Mouse (Mus musculus) adipocyte (in vitro differentiated cells): ENCODE results near the gene Dclk1.

ENCODE experiments used
- DNase-seq: peaks from one replicate; pipeline ENCODE4 v3.0.0-alpha.2; 2016; ENCODE audit warnings: low spot score

Dclk1 gene

GRCm38 (mm10) chr3:55540406-55541140, 298.4 kb downstream of the Dclk1 start:
- DNase-seq, result no peak

GRCm38 (mm10) chr3:55541799-55542198, 299.6 kb downstream of the Dclk1 start:
- DNase-seq, result no peak

GRCm38 (mm10) chr3:55542310-55542709, 300.1 kb downstream of the Dclk1 start:
- DNase-seq, result no peak

- DNase-seq, result no peak
Observed at GRCm38 (mm10) chr3:55542947-55543346, 300.8 kb downstream of the Dclk1 start.

GRCm38 (mm10) chr3:55543929-55544684, 301.9 kb downstream of the Dclk1 start:
- DNase-seq, result no peak

- no peak for DNase-seq
Observed at GRCm38 (mm10) chr3:55545296-55545695, 303.1 kb downstream of the Dclk1 start.

GRCm38 (mm10) chr3:55545916-55546315, 303.8 kb downstream of the Dclk1 start:
- DNase-seq, result no peak

- DNase-seq, result no peak
Observed at GRCm38 (mm10) chr3:55547106-55547505, 304.9 kb downstream of the Dclk1 start.

- DNase-seq, result peak; percentile 24
Observed at GRCm38 (mm10) chr3:55549376-55549775, 307.2 kb downstream of the Dclk1 start.

GRCm38 (mm10) chr3:55550962-55551361, 308.8 kb downstream of the Dclk1 start:
- no peak for DNase-seq

GRCm38 (mm10) chr3:55551912-55552311, 309.7 kb downstream of the Dclk1 start:
- DNase-seq, result no peak

- DNase-seq, result no peak
Observed at GRCm38 (mm10) chr3:55553031-55553430, 310.9 kb downstream of the Dclk1 start.

GRCm38 (mm10) chr3:55555848-55556247, 313.7 kb downstream of the Dclk1 start:
- DNase-seq, result no peak

GRCm38 (mm10) chr3:55558570-55558969, 316.4 kb downstream of the Dclk1 start:
- no peak for DNase-seq

- no peak for DNase-seq
Observed at GRCm38 (mm10) chr3:55567476-55567875, 325.3 kb downstream of the Dclk1 start.

- DNase-seq, result peak; percentile 12
Observed at GRCm38 (mm10) chr3:55569539-55569938, 327.4 kb downstream of the Dclk1 start.

GRCm38 (mm10) chr3:55571034-55571433, 328.9 kb downstream of the Dclk1 start:
- no peak for DNase-seq

- DNase-seq, result peak; percentile 53
Observed at GRCm38 (mm10) chr3:55571552-55572296, 329.6 kb downstream of the Dclk1 start.

- peak; percentile 10 for DNase-seq
Observed at GRCm38 (mm10) chr3:55572297-55572681, 330.1 kb downstream of the Dclk1 start.

- peak; percentile 20 for DNase-seq
Observed at GRCm38 (mm10) chr3:55574003-55574402, 331.8 kb downstream of the Dclk1 start.

- DNase-seq, result no peak
Observed at GRCm38 (mm10) chr3:55587434-55587971, 345.3 kb downstream of the Dclk1 start.
